Mouse (Mus musculus): ENCODE data around the gene Nfkbie. TPM values are rescaled to one million over a fixed set of nuclear protein-coding genes. Genes with fewer than 3 reads are reported as not detected.

Nfkbie gene
- total RNA-seq, 2 experiments from 2014 or later, result 0.64 to 0.79 TPM

GRCm38 (mm10) chr17:45539664-45540063 lies 15.8 kb upstream of the Nfkbie start:
- DNase-seq, result no peak
- intact Hi-C loops (cut with DNase I), result no loop called here

- intact Hi-C loops (cut with DNase I), result no loop called here
- no peak for DNase-seq
Measured at GRCm38 (mm10) chr17:45542129-45542528, 13.4 kb upstream of the Nfkbie start.

GRCm38 (mm10) chr17:45542705-45543104 lies 12.8 kb upstream of the Nfkbie start:
- intact Hi-C loops (cut with DNase I), result no loop called here
- no peak for DNase-seq

GRCm38 (mm10) chr17:45543115-45543514 lies 12.4 kb upstream of the Nfkbie start:
- no peak for DNase-seq

GRCm38 (mm10) chr17:45544001-45544872 lies 11.3 kb upstream of the Nfkbie start:
- DNase-seq, result no peak
- intact Hi-C loops (cut with DNase I), result no loop called here

More at GRCm38 (mm10) chr17:45543115-45543514, 12.4 kb upstream of the Nfkbie start:
- intact Hi-C loops (cut with DNase I), result no loop called here

- intact Hi-C loops (cut with DNase I), result no loop called here
- no peak for DNase-seq
Measured at GRCm38 (mm10) chr17:45544873-45545277, 10.6 kb upstream of the Nfkbie start.

- intact Hi-C loops (cut with DNase I), result no loop called here
- no peak for DNase-seq
Measured at GRCm38 (mm10) chr17:45545278-45545961, 10.1 kb upstream of the Nfkbie start.

- no peak for DNase-seq
- intact Hi-C loops (cut with DNase I), result no loop called here
Measured at GRCm38 (mm10) chr17:45546941-45547340, 8.6 kb upstream of the Nfkbie start.

GRCm38 (mm10) chr17:45547461-45548190 lies 7.9 kb upstream of the Nfkbie start:
- DNase-seq, result no peak
- intact Hi-C loops (cut with DNase I), result no loop called here

- intact Hi-C loops (cut with DNase I), result no loop called here
- DNase-seq, result no peak
Measured at GRCm38 (mm10) chr17:45548541-45549512, 6.7 kb upstream of the Nfkbie start.

- DNase-seq, result no peak
- intact Hi-C loops (cut with DNase I), result loop anchor here (2.0 kb wide), 1 partner anchor 71 kb away; no protein-coding TSS in a partner anchor
Measured at GRCm38 (mm10) chr17:45549617-45550181, 5.8 kb upstream of the Nfkbie start, which contains the start of gene Tmem151b. Tmem151b (minus strand) TSS chr17:45549677.

- intact Hi-C loops (cut with DNase I), result loop anchor here (2.0 kb wide), 1 partner anchor 71 kb away; no protein-coding TSS in a partner anchor
- DNase-seq, result no peak
Measured at GRCm38 (mm10) chr17:45550253-45550652, 5.2 kb upstream of the Nfkbie start.

- no peak for DNase-seq
- intact Hi-C loops (cut with DNase I), result loop anchor here (2.0 kb wide), 1 partner anchor 73 kb away; no protein-coding TSS in a partner anchor
Measured at GRCm38 (mm10) chr17:45551249-45551796, 4.2 kb upstream of the Nfkbie start.

GRCm38 (mm10) chr17:45551816-45552451 lies 3.6 kb upstream of the Nfkbie start:
- peak; percentile 48 to 65 for DNase-seq
- intact Hi-C loops (cut with DNase I), result loop anchor here (2.0 kb wide), 2 partner anchors 35 to 73 kb away; no protein-coding TSS in a partner anchor

- intact Hi-C loops (cut with DNase I), result loop anchor here (2.0 kb wide), 1 partner anchor 36 kb away; no protein-coding TSS in a partner anchor
- DNase-seq, result no peak
Measured at GRCm38 (mm10) chr17:45553065-45553464, 2.4 kb upstream of the Nfkbie start.

GRCm38 (mm10) chr17:45554420-45554819 lies 1.1 kb upstream of the Nfkbie start:
- intact Hi-C loops (cut with DNase I), result no loop called here
- DNase-seq, result no peak

- intact Hi-C loops (cut with DNase I), result no loop called here
- DNase-seq, result no peak
Measured at GRCm38 (mm10) chr17:45556107-45556489, 595 bp downstream of the Nfkbie start.

- intact Hi-C loops (cut with DNase I), result no loop called here
- DNase-seq, result no peak
Measured at GRCm38 (mm10) chr17:45556514-45557245, 1.2 kb downstream of the Nfkbie start.
